Mouse (Mus musculus) C2C12 (cell line): ENCODE data around the gene Tbc1d1.

Source experiments
- CEBPB ChIP-seq: IDR thresholded peaks from one replicate; pipeline ENCODE4 v1.6.1; 2011; ENCODE audit warnings: low read depth, mild to moderate bottlenecking, control low read depth, moderate library complexity
- MYOD1 ChIP-seq: IDR thresholded peaks from one replicate; pipeline ENCODE4 v1.6.1; 2011; ENCODE audit warnings: low read depth; ENCODE audit not compliant: control insufficient read depth, insufficient read length

DNA sequence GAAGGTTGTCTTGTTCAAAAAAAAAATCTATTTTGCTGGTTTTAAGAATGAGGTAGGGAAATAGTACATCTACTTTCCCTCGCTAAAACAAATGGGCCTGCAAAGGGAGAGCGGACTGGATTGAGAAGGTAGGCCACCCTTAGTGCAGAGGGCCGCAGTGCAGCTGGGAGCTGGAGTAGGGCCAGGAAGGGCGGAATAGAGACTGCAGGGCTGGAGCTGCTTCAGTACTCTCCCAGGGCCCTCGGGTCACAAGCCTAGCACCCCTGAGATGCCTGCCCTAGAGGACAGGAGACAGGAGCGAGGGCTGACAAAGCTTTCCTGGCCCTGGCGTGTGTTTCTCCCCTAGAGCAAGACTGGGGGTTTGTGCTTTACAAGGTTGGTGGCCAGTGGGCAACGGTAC lies 192.7 kb downstream of the Tbc1d1 start:
- TF ChIP-seq MYOD1 (no peak), CEBPB (no peak)
